In genomic region chr5:24733134-24733533, GRCm38 (mm10) we compare ENCODE assay signal across 11 mouse cellular contexts. TPM values are rescaled to one million over a fixed set of nuclear protein-coding genes. Genes with fewer than 3 reads are reported as not detected.
A peak's percentile ranks its signal among the peaks of the same experiment; 100 is the strongest.
DNase-seq lines count a peak whose midpoint lies in the region; ATAC-seq and TF ChIP-seq lines count a peak whose summit lies in the region.
"Had no signal": no experiment of that assay in that cellular context is flagged by ENCODE, and none has a peak within 500 bp of the region (broad histone marks: within the 10 kb centered on the region; RNA-seq: fewer than 3 reads in every experiment).

No protein-coding gene starts in this region.

- no peak overlapping the region for H3K4me3 ChIP-seq in intestine, embryonic 14.5 days (ENCODE audit: low read depth, low read length)
- no peak overlapping the region for H3K4me3 ChIP-seq in intestine, postnatal 0 days (ENCODE audit: low read depth, low read length)
- H3K4me3 ChIP-seq in forebrain, embryonic 12.5 days (replicated peaks): no peak overlapping the region
- H3K4me3 ChIP-seq: megakaryocyte, embryonic 14.5 days had no signal

- H3K9ac ChIP-seq in intestine, embryonic 14.5 days (ENCODE audit: low read length): no peak overlapping the region
- H3K9ac ChIP-seq in intestine, postnatal 0 days (ENCODE audit: low read depth, low read length): no peak overlapping the region
- no peak overlapping the region for H3K9ac ChIP-seq in forebrain, embryonic 12.5 days

- 3% methylated on average over 8 of the region's 8 CpGs for WGBS in intestine, embryonic 14.5 days
- WGBS in intestine, postnatal 0 days: 9% methylated on average over 8 of the region's 8 CpGs
- 5% methylated on average over 8 of the region's 8 CpGs for WGBS in forebrain, embryonic 12.5 days

- TF ChIP-seq CTCF in intestine, postnatal 0 days (IDR thresholded peaks at IDR 0.05; ENCODE audit: low read depth): no peak

- peak overlapping the region; percentile 43 for H3K27ac ChIP-seq in intestine, embryonic 14.5 days (ENCODE audit: low read depth)
- H3K27ac ChIP-seq in intestine, postnatal 0 days (ENCODE audit: low read depth, low read length): no peak overlapping the region
- H3K27ac ChIP-seq in forebrain, embryonic 12.5 days: no peak overlapping the region

- H3K27me3 ChIP-seq in intestine, embryonic 14.5 days (replicated peaks; ENCODE audit: control insufficient read depth, insufficient read depth, low read length): no peaks in the 10 kb centered on the region
- peaks cover 30% of the 10 kb centered on the region for H3K27me3 ChIP-seq in intestine, postnatal 0 days (replicated peaks; ENCODE audit: control insufficient read depth, insufficient read depth, low read length)
- H3K27me3 ChIP-seq in forebrain, embryonic 12.5 days: peaks cover 42% of the 10 kb centered on the region

- H3K9me3 ChIP-seq in intestine, embryonic 14.5 days (ENCODE audit: control insufficient read depth, low read length): no peaks in the 10 kb centered on the region
- no peaks in the 10 kb centered on the region for H3K9me3 ChIP-seq in intestine, postnatal 0 days (ENCODE audit: control insufficient read depth)
- H3K9me3 ChIP-seq in forebrain, embryonic 12.5 days: no peaks in the 10 kb centered on the region

- H3K4me2 ChIP-seq in intestine, embryonic 14.5 days (ENCODE audit: low read length): peak overlapping the region; percentile 22; the same call in 1 of the 2 replicates
- H3K4me2 ChIP-seq in intestine, postnatal 0 days (replicated peaks; ENCODE audit: low read depth): no peak overlapping the region; the same call in 1 of the 2 replicates
- no peak overlapping the region for H3K4me2 ChIP-seq in forebrain, embryonic 12.5 days

- peaks cover 36% of the 10 kb centered on the region for H3K4me1 ChIP-seq in intestine, embryonic 14.5 days (replicated peaks; ENCODE audit: control insufficient read depth, insufficient read depth, low read length)
- H3K4me1 ChIP-seq in intestine, postnatal 0 days (replicated peaks; ENCODE audit: control insufficient read depth, insufficient read depth, low read length): 0 out of 2 replicates have a peak, but pooled peaks cover 3% of the 10 kb centered on the region
- H3K4me1 ChIP-seq in forebrain, embryonic 12.5 days: peaks cover 23% of the 10 kb centered on the region

- no peaks in the 10 kb centered on the region for H3K36me3 ChIP-seq in intestine, embryonic 14.5 days (ENCODE audit: control insufficient read depth, insufficient read depth, low read length)
- H3K36me3 ChIP-seq in intestine, postnatal 0 days (ENCODE audit: control insufficient read depth, insufficient read depth): no peaks in the 10 kb centered on the region
- H3K36me3 ChIP-seq in forebrain, embryonic 12.5 days (replicated peaks): no peaks in the 10 kb centered on the region

- no peak for DNase-seq in intestine, embryonic 14.5 days (ENCODE audit: low spot score)
- peak; percentile 58 to 68 for DNase-seq in kidney, postnatal 36 days
- DNase-seq in retina, postnatal 1 day: peak; percentile 73
- DNase-seq in cerebellum, adult 18-20 months: no peak
- no peak for DNase-seq in right cerebral cortex, postnatal 14 days
- no peak for DNase-seq in layer of hippocampus, postnatal 25 days (ENCODE audit: extremely low spot score in 1 of 2, low spot score in 1 of 2)
- DNase-seq: gastrocnemius, postnatal 14 days; thymus, postnatal 36 days had no signal

- ATAC-seq in intestine, embryonic 14.5 days (replicated peaks; ENCODE audit: low FRiP score, low TSS enrichment, low read depth): peak; percentile 54; the same call in 1 of the 2 replicates
- ATAC-seq in intestine, postnatal 0 days: no peak
- peak; percentile 41 for ATAC-seq in forebrain, embryonic 12.5 days (ENCODE audit: low FRiP score)

RNA-seq across cellular contexts. Expression of gene Wdr86, which starts 2.6 kb away (rescaled TPM):
- polyA plus RNA-seq in intestine, embryonic 14.5 days (2014; fragmentation: Nextera tagmentation; extraction: Ambion mirVana): 17.6 and 18.7 TPM in 2 replicates
- 2.7 and 2.9 TPM in 2 replicates for polyA plus RNA-seq in intestine, postnatal 0 days (2015; fragmentation: Nextera tagmentation; extraction: Ambion mirVana)
- polyA plus RNA-seq in forebrain, embryonic 12.5 days (2016; fragmentation: Nextera tagmentation; extraction: Ambion mirVana): 6.6 and 10.1 TPM in 2 replicates
- 1 to 10 TPM in 1 of 2 experiments, under 1 TPM in 1; 0.79 to 1.3 TPM for total RNA-seq in layer of hippocampus, postnatal 25 days (2021)

RNA-seq across cellular contexts. Expression of gene Crygn, which starts 24.7 kb away (rescaled TPM):
- 1.3 and 2.3 TPM in 2 replicates for polyA plus RNA-seq in intestine, embryonic 14.5 days (2014; fragmentation: Nextera tagmentation; extraction: Ambion mirVana)
- polyA plus RNA-seq in intestine, postnatal 0 days (2015; fragmentation: Nextera tagmentation; extraction: Ambion mirVana): 7.3 and 8.1 TPM in 2 replicates
- polyA plus RNA-seq in forebrain, embryonic 12.5 days (2016; fragmentation: Nextera tagmentation; extraction: Ambion mirVana): not detected in 2 replicates
- total RNA-seq in layer of hippocampus, postnatal 25 days (2021): 1 to 10 TPM in 1 of 2 experiments, not detected in 1; 1.4 TPM

RNA-seq across cellular contexts. Expression of gene Nub1, which starts 47.8 kb away (rescaled TPM):
- polyA plus RNA-seq in intestine, embryonic 14.5 days (2014; fragmentation: Nextera tagmentation; extraction: Ambion mirVana): 34.0 and 36.6 TPM in 2 replicates
- 18.0 and 19.4 TPM in 2 replicates for polyA plus RNA-seq in intestine, postnatal 0 days (2015; fragmentation: Nextera tagmentation; extraction: Ambion mirVana)
- polyA plus RNA-seq in forebrain, embryonic 12.5 days (2016; fragmentation: Nextera tagmentation; extraction: Ambion mirVana): 36.4 and 39.2 TPM in 2 replicates
- total RNA-seq in layer of hippocampus, postnatal 25 days (2021): 10 to 100 TPM; 65.8 to 70.7 TPM

Comparison
In these comparisons a context has a peak if more than half of its experiments do, and no peak if none do; other contexts are left out.
1. DNase-seq: peak in kidney, postnatal 36 days (2 of 2) and retina, postnatal 1 day (single experiment); none in intestine, embryonic 14.5 days (single experiment), cerebellum, adult 18-20 months (0 of 2), right cerebral cortex, postnatal 14 days (single experiment) and layer of hippocampus, postnatal 25 days (0 of 2).